Mouse (Mus musculus) CH12.LX (cell line): ENCODE data around the gene Map3k13. TPM values are rescaled to one million over a fixed set of nuclear protein-coding genes. Genes with fewer than 3 reads are reported as not detected.

ENCODE experiments used
- DNase-seq: peaks from one replicate; pipeline ENCODE4 v3.0.0-alpha.2; 2013; ENCODE audit errors: extremely low read depth
- H3K27ac ChIP-seq: 2 replicates; pipeline ENCODE4 v1.5.1; 2012; ENCODE audit warnings: low read depth, mild to moderate bottlenecking, control low read depth, moderate library complexity; ENCODE audit not compliant: insufficient read depth
- H3K27me3 ChIP-seq: replicated peaks from 2 replicates; pipeline ENCODE3; 2012; ENCODE audit warnings: inconsistent platforms
- H3K36me3 ChIP-seq, 2 experiments: replicated peaks in 1 of 2; 2 replicates each; pipeline versions ENCODE3 to v1.6.1; 2012; ENCODE audit warnings: inconsistent platforms in 1 of 2, low read length in 1 of 2, mild to moderate bottlenecking in 1 of 2, mixed read lengths in 1 of 2, moderate library complexity in 1 of 2; ENCODE audit not compliant: control insufficient read depth in 1 of 2, insufficient read depth in 1 of 2
- H3K4me1 ChIP-seq, 2 experiments: 2 replicates each; pipeline ENCODE4 v1.6.1; 2012; ENCODE audit warnings: inconsistent platforms in 1 of 2, moderate library complexity in 1 of 2; ENCODE audit not compliant: insufficient read depth in 2 of 2, control insufficient read depth in 1 of 2
- H3K4me2 ChIP-seq: 2 replicates; pipeline ENCODE4 v1.6.1; 2012; ENCODE audit warnings: low read depth, mild to moderate bottlenecking, control low read depth; ENCODE audit not compliant: poor library complexity, insufficient read depth, severe bottlenecking
- H3K4me3 ChIP-seq, 3 experiments: fragments of 150-350 bp in 1 of 3; sonication (generic) in 1 of 3; replicated peaks in 1 of 3; 2 replicates each; pipeline versions ENCODE3 to v1.5.1; 2011 to 2012; ENCODE audit warnings: low read depth in 2 of 3, low read length in 2 of 3, mild to moderate bottlenecking in 2 of 3, moderate library complexity in 2 of 3, control low read depth in 1 of 3, improper control_type of control experiment in 1 of 3, inconsistent platforms in 1 of 3, mixed read lengths in 1 of 3; ENCODE audit not compliant: poor library complexity in 1 of 3
- H3K79me2 ChIP-seq: replicated peaks from 2 replicates; pipeline ENCODE4 v1.6.1; 2012; ENCODE audit warnings: mild to moderate bottlenecking, moderate library complexity; ENCODE audit not compliant: control insufficient read depth, poor library complexity, insufficient read depth, severe bottlenecking; ENCODE audit errors: extremely low read depth
- H3K9ac ChIP-seq: 2 replicates; pipeline ENCODE4 v1.6.1; 2012; ENCODE audit warnings: low read depth, mild to moderate bottlenecking, control low read depth, moderate library complexity; ENCODE audit not compliant: insufficient read depth
- H3K9me3 ChIP-seq: replicated peaks from 2 replicates; pipeline ENCODE3; 2012; ENCODE audit warnings: low read length, inconsistent platforms, mixed read lengths
- BHLHE40 ChIP-seq: IDR thresholded peaks from 2 replicates; pipeline ENCODE4 v1.6.1; 2011; ENCODE audit warnings: mild to moderate bottlenecking, low read depth, low read length, improper control_type of control experiment
- CHD1 ChIP-seq: IDR thresholded peaks from 2 replicates; pipeline ENCODE4 v1.6.1; 2012; ENCODE audit warnings: low read depth, low read length, improper control_type of control experiment, inconsistent platforms
- ELF1 ChIP-seq: IDR thresholded peaks from 2 replicates; pipeline ENCODE4 v1.6.1; 2014; ENCODE audit warnings: low read depth, mild to moderate bottlenecking, inconsistent platforms, low read length, improper control_type of control experiment
- EP300 ChIP-seq: IDR thresholded peaks from 2 replicates; pipeline ENCODE4 v1.6.1; 2011; ENCODE audit warnings: low read length, improper control_type of control experiment
- GABPA ChIP-seq: IDR thresholded peaks from 2 replicates; pipeline ENCODE4 v1.6.1; 2012; ENCODE audit warnings: low read depth, low read length, improper control_type of control experiment, inconsistent platforms; ENCODE audit not compliant: insufficient replicate concordance
- IRF4 ChIP-seq: IDR thresholded peaks from 2 replicates; pipeline ENCODE4 v1.6.1; 2014; ENCODE audit warnings: low read depth, mild to moderate bottlenecking, inconsistent platforms, low read length, improper control_type of control experiment
- JUN ChIP-seq: IDR thresholded peaks from 2 replicates; pipeline ENCODE4 v1.6.1; 2011; ENCODE audit warnings: low read depth, mild to moderate bottlenecking, low read length, improper control_type of control experiment, moderate library complexity; ENCODE audit not compliant: insufficient read depth
- JUND ChIP-seq: conservative IDR thresholded peaks from 2 replicates; pipeline ENCODE4 v1.6.1; 2011; ENCODE audit warnings: low read depth, low read length, improper control_type of control experiment
- KAT2A ChIP-seq: IDR thresholded peaks from 2 replicates; pipeline ENCODE4 v1.6.1; 2012; ENCODE audit warnings: low read length, improper control_type of control experiment, inconsistent platforms; ENCODE audit not compliant: insufficient replicate concordance
- MAFK ChIP-seq: IDR thresholded peaks from 2 replicates; pipeline ENCODE4 v1.6.1; 2011; ENCODE audit warnings: low read length, improper control_type of control experiment; ENCODE audit not compliant: insufficient replicate concordance
- MAZ ChIP-seq: IDR thresholded peaks from 2 replicates; pipeline ENCODE4 v1.6.1; 2012; ENCODE audit warnings: low read depth, mild to moderate bottlenecking, inconsistent platforms, low read length, improper control_type of control experiment, moderate library complexity
- NELFE ChIP-seq: IDR thresholded peaks from 2 replicates; pipeline ENCODE4 v1.6.1; 2011; ENCODE audit warnings: low read depth, low read length, improper control_type of control experiment
- NRF1 ChIP-seq: IDR thresholded peaks from 2 replicates; pipeline ENCODE4 v1.6.1; 2014; ENCODE audit warnings: low read depth, mild to moderate bottlenecking, inconsistent platforms, low read length, improper control_type of control experiment, moderate library complexity
- PAX5 ChIP-seq: IDR thresholded peaks from 2 replicates; pipeline ENCODE4 v1.6.1; 2012; ENCODE audit warnings: low read length, inconsistent platforms, mixed read lengths
- POLR2A ChIP-seq: IDR thresholded peaks from 2 replicates; pipeline ENCODE4 v1.6.1; 2011; ENCODE audit warnings: low read depth, mild to moderate bottlenecking, improper control_type of control experiment, low read length
- POLR2AphosphoS2 ChIP-seq: IDR thresholded peaks from 2 replicates; pipeline ENCODE4 v1.6.1; 2011; ENCODE audit warnings: low read depth, low read length, improper control_type of control experiment
- SIN3A ChIP-seq: IDR thresholded peaks from 2 replicates; pipeline ENCODE4 v1.6.1; 2012; ENCODE audit warnings: low read length, improper control_type of control experiment, inconsistent platforms
- SMC3 ChIP-seq: IDR thresholded peaks from 2 replicates; pipeline ENCODE4 v1.6.1; 2011; ENCODE audit warnings: low read depth, low read length, improper control_type of control experiment
- TBP ChIP-seq: conservative IDR thresholded peaks from 2 replicates; pipeline ENCODE4 v1.6.1; 2011; ENCODE audit warnings: low read depth, low read length, improper control_type of control experiment
- TCF12 ChIP-seq: IDR thresholded peaks from 2 replicates; pipeline ENCODE4 v1.6.1; 2014; ENCODE audit warnings: low read depth, mild to moderate bottlenecking, inconsistent platforms, low read length, improper control_type of control experiment
- UBTF ChIP-seq: IDR thresholded peaks from 2 replicates; pipeline ENCODE4 v1.6.1; 2012; ENCODE audit warnings: low read depth, mild to moderate bottlenecking, inconsistent platforms, low read length, improper control_type of control experiment, moderate library complexity
- USF1 ChIP-seq: IDR thresholded peaks from 2 replicates; pipeline ENCODE4 v1.6.1; 2014; ENCODE audit warnings: low read depth, mild to moderate bottlenecking, inconsistent platforms, low read length, improper control_type of control experiment
- ZC3H11A ChIP-seq: IDR thresholded peaks from 2 replicates; pipeline ENCODE4 v1.6.1; 2012; ENCODE audit warnings: low read depth, mild to moderate bottlenecking, inconsistent platforms, low read length, improper control_type of control experiment
- ZKSCAN1 ChIP-seq: IDR thresholded peaks from 2 replicates; pipeline ENCODE4 v1.6.1; 2012; ENCODE audit warnings: low read depth, inconsistent platforms, low read length, improper control_type of control experiment, borderline replicate concordance
- ZMIZ1 ChIP-seq: IDR thresholded peaks from 2 replicates; pipeline ENCODE4 v1.6.1; 2012; ENCODE audit warnings: low read depth, mild to moderate bottlenecking, inconsistent platforms, low read length, improper control_type of control experiment
- ZNF384 ChIP-seq: IDR thresholded peaks from 2 replicates; pipeline ENCODE4 v1.6.1; 2012; ENCODE audit warnings: low read depth, low read length, improper control_type of control experiment, inconsistent platforms
- dilution Hi-C: fragments of 300-500 bp; cut with MboI; formaldehyde crosslinking; loops from 2 replicates; pipeline ENCODE4 v1.14.3; 2020; ENCODE audit warnings: low sequenced_read_pairs; ENCODE audit not compliant: extremely low pct_unique_long_range_greater_than_20kb, extremely low pct_ligation_motif_present
- in situ Hi-C: fragments of 300-500 bp; cut with MboI; formaldehyde crosslinking; loops from 3 replicates; pipeline ENCODE4 v1.14.3; 2019; ENCODE audit warnings: low sequenced_read_pairs, low pct_ligation_motif_present, low pct_unique_long_range_greater_than_20kb, mixed read lengths
- polyA plus RNA-seq: library from polyadenylated mRNA; unstranded; fragments of >175 nt; gene quantifications from 2 replicates; pipeline ENCODE4 v1.2.1, GENCODE M21; 2012; ENCODE audit warnings: low read depth; ENCODE audit not compliant: insufficient read length
- total RNA-seq, 2 experiments: library from RNA; depleted of rRNA; stranded (reverse); fragments of 300-350 nt in 1 of 2; fragments of >200 nt in 1 of 2; gene quantifications; 2 replicates each; pipeline ENCODE4 v1.2.3; 2012 to 2014

Gene Map3k13
- total and polyA plus RNA-seq, 3 experiments = 0.32 to 1.3 (median 0.89) TPM

DNA sequence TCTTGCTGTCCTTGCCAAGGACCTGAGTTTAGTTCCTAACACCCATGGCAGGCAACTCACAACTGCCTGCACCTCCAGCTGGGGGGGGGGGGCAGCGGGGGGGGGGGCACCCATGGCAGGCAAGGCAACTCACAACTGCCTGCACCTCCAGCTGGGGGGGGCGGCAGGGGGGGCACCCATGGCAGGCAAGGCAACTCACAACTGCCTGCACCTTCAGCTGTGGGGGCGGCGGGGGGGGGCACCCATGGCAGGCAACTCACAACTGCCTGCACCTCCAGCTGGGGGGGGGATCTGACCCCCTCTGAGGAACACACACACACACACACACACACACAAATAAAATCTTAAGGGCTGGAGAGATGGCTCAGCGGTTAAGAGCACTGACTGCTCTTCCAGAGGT is 175.7 kb downstream of the Map3k13 start:
- H3K79me2 ChIP-seq = no peaks in the 10 kb centered on the region
- DNase-seq = no peak
- no peak overlapping the region for H3K4me3 ChIP-seq
- no peak for TF ChIP-seq KAT2A
- no peak for TF ChIP-seq EP300
- TF ChIP-seq MAFK = no peak
- no peak for TF ChIP-seq MAZ
- no peak for TF ChIP-seq POLR2A
- TF ChIP-seq ZMIZ1 = no peak
- no peak for TF ChIP-seq USF1
- TF ChIP-seq PAX5 = no peak
- no peak for TF ChIP-seq NRF1
- TF ChIP-seq GABPA = no peak
- no peak for TF ChIP-seq JUND
- no peak for TF ChIP-seq ELF1
- TF ChIP-seq CHD1 = no peak
- TF ChIP-seq ZC3H11A = no peak
- no peak for TF ChIP-seq IRF4
- no peak for TF ChIP-seq POLR2AphosphoS2
- TF ChIP-seq TBP = no peak
- H3K9ac ChIP-seq = no peak overlapping the region
- no peaks in the 10 kb centered on the region for H3K4me1 ChIP-seq
- H3K4me2 ChIP-seq = no peak overlapping the region
- H3K9me3 ChIP-seq = no peaks in the 10 kb centered on the region
- H3K36me3 ChIP-seq = peaks cover 0 to 2% of the 10 kb centered on the region in 2 experiments
- no peak overlapping the region for H3K27ac ChIP-seq
- H3K27me3 ChIP-seq = no peaks in the 10 kb centered on the region
- in situ Hi-C loops (no loop called here), dilution Hi-C loops (no loop called here)

- no peaks in the 10 kb centered on the region for H3K79me2 ChIP-seq
- no peak overlapping the region for H3K9ac ChIP-seq
- no peak overlapping the region for H3K4me3 ChIP-seq
- H3K4me2 ChIP-seq = no peak overlapping the region
- in situ Hi-C loops (no loop called here), dilution Hi-C loops (no loop called here)
- no peaks in the 10 kb centered on the region for H3K27me3 ChIP-seq
- H3K27ac ChIP-seq = no peak overlapping the region
- no peaks in the 10 kb centered on the region for H3K9me3 ChIP-seq
- DNase-seq = no peak
- no peaks in the 10 kb centered on the region for H3K4me1 ChIP-seq
- TF ChIP-seq ZKSCAN1 (no peak), TBP (no peak), BHLHE40 (no peak), TCF12 (no peak), UBTF (no peak), SIN3A (no peak), PAX5 (no peak), MAZ (no peak), CHD1 (no peak), SMC3 (no peak), POLR2AphosphoS2 (no peak), ZNF384 (no peak), IRF4 (no peak), NELFE (no peak), JUN (no peak)
- H3K36me3 ChIP-seq = peaks cover 0 to 2% of the 10 kb centered on the region in 2 experiments
Observed at GRCm38 (mm10) chr16:21970536-21970935, 176.4 kb downstream of the Map3k13 start.
